Mouse (Mus musculus) central nervous system, embryonic 14 days (tissue): ENCODE results near the gene Bhlhe23. TPM values are rescaled to one million over a fixed set of nuclear protein-coding genes. Genes with fewer than 3 reads are reported as not detected.

Experiments
- polyA plus RNA-seq: library from polyadenylated mRNA; depleted of rRNA; stranded (reverse); fragments of >200 nt; gene quantifications from 2 replicates; pipeline ENCODE4 v1.2.3, GENCODE M21; 2012; rRNA removed

The Bhlhe23 gene
- polyA plus RNA-seq: 4.3 and 5.0 TPM in 2 replicates

DNA sequence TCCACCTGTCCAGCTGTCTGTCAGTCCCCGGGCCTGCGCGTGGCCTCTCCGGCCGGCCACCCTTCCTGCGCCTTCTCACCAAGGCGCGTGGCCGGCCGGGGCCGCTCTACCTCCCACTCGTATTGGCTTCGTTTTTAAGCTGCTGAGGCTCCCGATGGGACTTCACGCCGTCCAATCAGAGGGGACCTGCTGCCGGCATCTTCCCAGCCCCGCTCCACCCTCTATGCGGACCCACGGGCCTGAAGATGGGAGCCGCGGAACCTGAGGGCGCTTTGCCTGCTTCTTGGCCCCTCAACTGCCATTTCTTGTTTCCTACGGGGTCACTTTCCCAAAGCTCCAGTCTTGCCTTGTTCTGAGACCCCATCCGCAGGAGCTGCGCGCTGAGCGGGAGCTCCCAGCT lies at the start of gene Bhlhe23:
Bhlhe23 (minus strand) TSS at position 108 of the 400 bp plus-strand sequence.

DNA sequence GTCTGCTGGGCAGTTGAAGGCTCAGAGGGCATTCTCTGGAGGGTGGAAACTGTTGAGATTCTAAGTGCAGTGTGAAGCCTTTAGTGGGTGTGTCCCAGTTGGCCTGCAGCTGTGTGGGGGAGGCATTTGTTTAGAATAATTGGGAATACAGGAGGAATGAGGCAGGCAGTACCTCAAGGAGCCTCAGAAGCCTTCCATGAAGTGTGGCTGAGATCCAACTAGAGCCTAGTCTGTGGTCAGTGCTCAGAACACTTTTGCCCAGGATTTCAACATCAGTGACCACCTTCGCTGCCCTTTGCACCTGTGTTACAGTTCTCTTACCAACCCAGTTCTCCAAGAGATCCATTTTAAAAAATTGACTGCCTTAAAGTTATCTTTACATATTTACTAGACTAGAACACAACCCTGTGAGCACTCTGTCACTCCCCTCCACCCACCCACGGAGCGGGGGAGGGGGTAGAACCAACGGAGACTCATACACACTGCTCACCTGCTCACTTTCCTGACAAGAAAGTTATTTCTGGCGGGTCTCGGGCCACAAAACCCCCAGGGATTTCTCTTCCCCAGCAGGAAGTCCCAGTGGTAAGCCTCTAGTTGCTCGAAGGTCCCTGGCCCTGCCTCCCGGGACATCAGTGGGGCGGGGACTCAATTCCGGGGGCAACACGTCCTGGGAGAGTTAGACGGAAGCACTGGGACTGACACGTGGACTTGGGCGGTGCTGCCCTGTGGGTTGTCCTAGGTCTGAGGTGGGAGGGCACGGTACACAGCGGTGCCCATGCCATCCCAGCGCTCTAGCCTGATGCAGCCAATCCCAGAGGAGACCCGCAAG lies 51.9 kb downstream of the Bhlhe23 start, which contains the start of gene Slc17a9:
Slc17a9 (plus strand) TSS at position 679 of the 829 bp plus-strand sequence.

Other genes with a start within 250 kb of the Bhlhe23 start
- 65.3 and 71.8 TPM in 2 replicates for gene Mrgbp, start 195.6 kb downstream of the Bhlhe23 start, polyA plus RNA-seq
- 126 and 132 TPM in 2 replicates for gene Ogfr, start 187.7 kb downstream of the Bhlhe23 start, polyA plus RNA-seq
- 49.9 and 240 TPM in 2 replicates for gene Col9a3, start 179.1 kb downstream of the Bhlhe23 start, polyA plus RNA-seq
- 1.7 and 1.8 TPM in 2 replicates for gene Tcfl5, start 134.2 kb downstream of the Bhlhe23 start, polyA plus RNA-seq
- gene Dido1, start 66.9 kb downstream of the Bhlhe23 start, polyA plus RNA-seq: 35.1 and 38.5 TPM in 2 replicates
- gene Gid8, start 66.8 kb downstream of the Bhlhe23 start, polyA plus RNA-seq: 54.2 and 58.3 TPM in 2 replicates
- 0.77 and 1.2 TPM in 2 replicates for gene Slc17a9, start 51.6 kb downstream of the Bhlhe23 start, polyA plus RNA-seq
- gene Ythdf1, start 144.0 kb upstream of the Bhlhe23 start, polyA plus RNA-seq: 57.7 and 65.5 TPM in 2 replicates
- gene Birc7, start 152.1 kb upstream of the Bhlhe23 start, polyA plus RNA-seq: 0.04 and 0.10 TPM in 2 replicates
- 49.7 and 53.1 TPM in 2 replicates for gene Nkain4, start 177.8 kb upstream of the Bhlhe23 start, polyA plus RNA-seq
- gene Arfgap1, start 190.3 kb upstream of the Bhlhe23 start, polyA plus RNA-seq: 105 and 122 TPM in 2 replicates
- 0.96 and 2.4 TPM in 2 replicates for gene Col20a1, start 209.6 kb upstream of the Bhlhe23 start, polyA plus RNA-seq